Mouse (Mus musculus) hindbrain, embryonic 10.5 days (tissue): ENCODE data around the gene Frmpd4. TPM values are rescaled to one million over a fixed set of nuclear protein-coding genes. Genes with fewer than 3 reads are reported as not detected.

ENCODE experiments used
- DNase-seq: peaks from one replicate; pipeline ENCODE4 v3.0.0-alpha.2; 2017; ENCODE audit warnings: low spot score
- H3K27ac ChIP-seq: fragments of 300-500 bp; sonication (generic); 2 replicates; pipeline ENCODE4 v1.5.1; 2016; ENCODE audit warnings: mild to moderate bottlenecking, moderate library complexity
- H3K27me3 ChIP-seq: fragments of 300-500 bp; sonication (generic); 2 replicates; pipeline ENCODE4 v1.6.1; 2016; ENCODE audit warnings: mild to moderate bottlenecking; ENCODE audit not compliant: poor library complexity, insufficient read depth, severe bottlenecking
- H3K36me3 ChIP-seq: fragments of 300-500 bp; sonication (generic); 2 replicates; pipeline ENCODE4 v1.6.1; 2016; ENCODE audit warnings: mild to moderate bottlenecking, moderate library complexity
- H3K4me1 ChIP-seq: fragments of 300-500 bp; sonication (generic); replicated peaks from 2 replicates; pipeline ENCODE4 v1.6.1; 2016; ENCODE audit warnings: mild to moderate bottlenecking
- H3K4me3 ChIP-seq: fragments of 300-500 bp; sonication (generic); 2 replicates; pipeline ENCODE4 v1.5.1; 2016; ENCODE audit warnings: mild to moderate bottlenecking, moderate library complexity
- H3K9me3 ChIP-seq: fragments of 300-500 bp; sonication (generic); 2 replicates; pipeline ENCODE4 v1.6.1; 2016; ENCODE audit warnings: mild to moderate bottlenecking, moderate library complexity
- WGBS: fragments of 180-500 bp; shearing (Covaris S2); methylation state at CpG from one replicate; pipeline ENCODE4 v1.1.7; 2016; 5-methylcytosine and 5-hydroxymethylcytosine counted together
- polyA plus RNA-seq: library from polyadenylated mRNA; unstranded; fragments of >200 nt; fragmentation: Nextera tagmentation; extraction: Ambion mirVana; gene quantifications from 2 replicates; pipeline ENCODE4 v1.2.1, GENCODE M21; 2016

Gene Frmpd4
- polyA plus RNA-seq, 1 experiment from 2014 or later, result 0.18 TPM

DNA sequence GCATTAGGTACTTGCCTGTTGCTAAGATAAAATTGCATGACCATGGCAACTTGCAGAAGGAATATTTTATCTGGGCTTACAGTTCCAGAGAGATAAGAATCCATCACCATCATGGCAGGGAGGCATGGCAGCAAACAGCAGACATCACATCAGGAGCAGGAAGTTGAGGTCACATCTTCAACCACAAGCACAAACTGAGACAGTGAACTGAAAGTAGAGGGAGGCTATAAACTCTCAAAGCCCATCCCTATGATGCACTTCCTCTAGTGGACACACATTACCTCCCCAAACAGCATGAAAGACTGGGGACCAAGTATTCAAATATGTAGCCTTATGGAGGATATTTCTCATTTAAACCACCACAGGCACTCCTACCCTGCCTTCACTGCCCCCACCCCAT is 238.8 kb downstream of the Frmpd4 start:
- no peaks in the 10 kb centered on the region for H3K4me1 ChIP-seq
- H3K27ac ChIP-seq, result no peak overlapping the region
- H3K36me3 ChIP-seq, result no peaks in the 10 kb centered on the region
- DNase-seq, result no peak
- H3K4me3 ChIP-seq, result no peak overlapping the region
- no peaks in the 10 kb centered on the region for H3K9me3 ChIP-seq
- H3K27me3 ChIP-seq, result peaks cover 65% of the 10 kb centered on the region

DNA sequence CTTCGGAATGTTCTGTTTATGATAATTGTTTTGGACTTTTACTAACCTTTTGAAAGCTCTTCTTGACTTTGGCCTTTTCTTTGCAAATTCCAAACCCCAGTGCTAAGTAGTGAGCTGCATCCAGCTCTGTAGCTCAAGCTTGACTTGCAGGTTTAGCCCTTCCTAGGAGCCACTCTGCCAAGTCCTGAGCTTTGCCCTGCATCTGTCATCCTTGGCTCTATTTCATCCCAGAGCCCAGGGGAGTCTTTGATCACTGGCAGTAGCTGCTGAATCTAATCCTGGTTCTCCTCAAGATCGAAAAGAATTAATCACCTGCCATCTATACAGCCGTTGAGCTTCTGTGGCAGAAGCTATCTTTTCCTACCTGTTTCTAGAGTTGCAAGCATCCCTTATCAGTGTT is 251.9 kb downstream of the Frmpd4 start:
- H3K9me3 ChIP-seq, result no peaks in the 10 kb centered on the region
- H3K27me3 ChIP-seq, result peaks cover 50% of the 10 kb centered on the region
- DNase-seq, result no peak
- no peaks in the 10 kb centered on the region for H3K4me1 ChIP-seq
- no peak overlapping the region for H3K4me3 ChIP-seq
- H3K27ac ChIP-seq, result no peak overlapping the region
- WGBS, result 86% methylated on average over 3 of the region's 3 CpGs
- H3K36me3 ChIP-seq, result no peaks in the 10 kb centered on the region

DNA sequence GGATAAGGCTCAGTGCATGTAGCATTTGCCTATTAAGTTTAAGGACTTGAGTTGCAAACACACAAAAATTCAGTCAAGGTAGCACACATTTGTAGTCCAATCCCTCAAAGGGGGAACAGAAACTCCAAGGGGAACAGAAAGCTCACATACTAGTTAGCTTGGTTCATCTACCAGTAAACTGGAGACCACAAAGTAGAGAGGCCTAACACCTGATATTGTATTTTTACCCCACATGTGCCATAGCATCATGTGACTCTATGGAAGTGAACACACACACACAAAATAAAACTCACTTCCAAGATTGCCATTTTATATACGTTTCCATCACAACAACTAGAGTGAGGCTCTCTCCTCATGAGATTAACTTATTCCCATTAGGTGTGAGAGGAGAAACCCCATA is 264.9 kb downstream of the Frmpd4 start:
- H3K9me3 ChIP-seq, result no peaks in the 10 kb centered on the region
- H3K27ac ChIP-seq, result no peak overlapping the region
- peaks cover 38% of the 10 kb centered on the region for H3K27me3 ChIP-seq
- no peaks in the 10 kb centered on the region for H3K36me3 ChIP-seq
- H3K4me1 ChIP-seq, result no peaks in the 10 kb centered on the region
- no peak for DNase-seq
- 87% methylated on average over 1 of the region's 1 CpGs for WGBS
- no peak overlapping the region for H3K4me3 ChIP-seq

DNA sequence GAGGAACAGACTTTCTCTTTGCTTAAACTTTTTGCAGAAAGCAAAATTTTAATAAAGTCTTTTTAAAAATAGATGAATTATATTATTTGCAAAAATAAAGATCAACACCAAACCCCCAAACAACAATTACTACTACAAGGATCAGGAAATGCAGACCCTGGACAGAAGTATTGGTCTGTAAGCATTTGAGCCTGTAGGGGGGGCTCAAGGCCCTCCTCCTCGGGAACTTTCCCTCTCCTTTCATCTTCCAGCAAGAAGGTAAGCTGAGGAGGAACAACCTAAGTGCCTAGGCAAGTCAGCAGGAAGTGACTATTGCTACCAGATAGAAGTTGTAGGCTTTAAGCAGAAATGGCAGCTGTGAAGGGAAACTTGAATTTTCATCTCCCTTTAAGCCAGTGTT is 266.9 kb downstream of the Frmpd4 start:
- Histone ChIP-seq H3K9me3 (no peaks in the 10 kb centered on the region), H3K27ac (no peak overlapping the region), H3K4me3 (no peak overlapping the region), H3K4me1 (no peaks in the 10 kb centered on the region), H3K36me3 (no peaks in the 10 kb centered on the region), H3K27me3 (peaks cover 48% of the 10 kb centered on the region)
- WGBS, result 16% methylated on average over 1 of the region's 1 CpGs
- no peak for DNase-seq

DNA sequence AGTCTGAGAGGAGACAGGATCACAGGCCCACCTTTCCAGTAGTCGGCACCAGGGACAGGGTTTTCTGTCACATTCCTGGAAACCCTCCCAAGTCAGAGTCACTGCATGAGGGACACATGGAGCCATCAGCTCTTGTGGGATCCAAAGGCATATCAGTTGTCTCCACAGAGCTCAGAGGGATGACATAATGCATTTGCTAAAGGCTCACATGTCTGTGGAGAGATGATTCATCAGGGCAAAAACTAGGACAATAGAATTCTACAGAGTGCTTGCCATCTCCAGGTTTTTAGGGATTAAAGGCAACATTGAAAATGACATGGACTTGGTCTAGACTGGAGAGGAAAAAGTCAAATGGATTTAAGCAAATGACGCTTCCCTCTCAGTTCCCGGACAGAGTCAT is 284.5 kb downstream of the Frmpd4 start:
- no peak overlapping the region for H3K4me3 ChIP-seq
- H3K4me1 ChIP-seq, result no peaks in the 10 kb centered on the region
- H3K36me3 ChIP-seq, result no peaks in the 10 kb centered on the region
- H3K9me3 ChIP-seq, result no peaks in the 10 kb centered on the region
- 89% methylated on average over 3 of the region's 3 CpGs for WGBS
- H3K27me3 ChIP-seq, result peaks cover 72% of the 10 kb centered on the region
- H3K27ac ChIP-seq, result no peak overlapping the region
- DNase-seq, result no peak

DNA sequence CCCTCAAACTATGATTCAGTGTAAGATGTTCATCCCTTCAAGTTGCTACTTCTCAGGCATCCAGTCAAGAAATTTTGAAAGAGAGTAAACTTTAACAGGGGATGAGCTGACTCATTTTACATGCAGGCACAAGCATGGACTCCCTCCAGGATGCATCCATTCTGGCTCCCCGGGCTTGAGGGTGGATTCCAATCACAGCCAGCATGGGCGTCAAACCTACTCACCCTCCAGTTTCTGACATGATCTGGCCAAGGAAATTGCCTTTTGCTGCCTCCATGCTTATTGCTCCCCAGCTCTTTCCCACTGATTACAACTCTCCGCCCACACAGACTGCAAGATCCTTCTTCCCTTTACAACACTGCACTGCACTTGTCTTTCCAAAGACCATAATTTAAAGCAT is 370.0 kb downstream of the Frmpd4 start:
- no peaks in the 10 kb centered on the region for H3K4me1 ChIP-seq
- WGBS, result 80% methylated on average over 3 of the region's 3 CpGs
- no peaks in the 10 kb centered on the region for H3K9me3 ChIP-seq
- H3K27me3 ChIP-seq, result peaks cover 59% of the 10 kb centered on the region
- DNase-seq, result no peak
- no peaks in the 10 kb centered on the region for H3K36me3 ChIP-seq
- H3K4me3 ChIP-seq, result no peak overlapping the region
- H3K27ac ChIP-seq, result no peak overlapping the region

DNA sequence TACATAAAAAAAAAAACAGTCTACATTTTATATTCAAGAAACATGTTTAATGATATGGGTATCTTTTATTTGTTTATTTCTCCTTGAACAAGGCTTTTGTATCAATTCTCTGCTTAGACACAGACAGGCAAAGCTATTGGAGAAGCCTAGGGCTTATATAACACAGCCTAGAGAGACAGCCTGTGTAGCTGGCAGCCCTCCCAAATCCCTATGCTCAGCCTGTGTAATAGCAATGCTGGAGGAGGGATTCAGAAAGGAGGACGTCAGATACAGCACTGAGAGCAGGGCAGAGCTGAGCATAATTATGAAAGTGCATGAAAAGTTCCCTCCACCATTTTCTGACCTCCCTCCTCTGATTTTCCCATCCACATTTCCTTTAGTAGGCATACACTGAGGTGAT is 385.1 kb downstream of the Frmpd4 start:
- DNase-seq, result no peak
- Histone ChIP-seq H3K4me1 (no peaks in the 10 kb centered on the region), H3K36me3 (no peaks in the 10 kb centered on the region), H3K27me3 (peaks cover 38% of the 10 kb centered on the region), H3K9me3 (no peaks in the 10 kb centered on the region), H3K27ac (no peak overlapping the region), H3K4me3 (no peak overlapping the region)
- 52% methylated on average over 1 of the region's 1 CpGs for WGBS

DNA sequence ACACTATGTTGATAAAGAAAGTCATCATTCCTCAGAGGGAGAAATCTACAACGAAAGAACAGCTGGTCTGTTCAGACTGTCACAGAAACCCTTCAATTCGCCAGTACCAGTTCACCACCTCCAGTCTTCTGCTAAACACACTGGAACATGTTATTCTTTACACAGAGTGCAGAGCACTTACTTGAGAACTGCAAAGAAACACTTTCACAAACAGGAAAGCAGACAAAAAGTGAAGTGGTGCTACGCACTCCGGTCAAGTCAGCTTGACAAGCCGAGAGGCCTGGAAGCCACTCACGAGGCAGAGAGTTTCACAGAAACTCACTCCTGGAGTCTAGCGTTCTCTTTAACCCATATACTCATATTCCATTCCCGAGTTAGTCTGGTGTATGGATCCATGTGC is 387.5 kb downstream of the Frmpd4 start:
- WGBS, result 86% methylated on average over 8 of the region's 8 CpGs
- H3K27me3 ChIP-seq, result peaks cover 40% of the 10 kb centered on the region
- H3K9me3 ChIP-seq, result no peaks in the 10 kb centered on the region
- no peak overlapping the region for H3K4me3 ChIP-seq
- H3K4me1 ChIP-seq, result no peaks in the 10 kb centered on the region
- H3K36me3 ChIP-seq, result no peaks in the 10 kb centered on the region
- DNase-seq, result no peak
- no peak overlapping the region for H3K27ac ChIP-seq

DNA sequence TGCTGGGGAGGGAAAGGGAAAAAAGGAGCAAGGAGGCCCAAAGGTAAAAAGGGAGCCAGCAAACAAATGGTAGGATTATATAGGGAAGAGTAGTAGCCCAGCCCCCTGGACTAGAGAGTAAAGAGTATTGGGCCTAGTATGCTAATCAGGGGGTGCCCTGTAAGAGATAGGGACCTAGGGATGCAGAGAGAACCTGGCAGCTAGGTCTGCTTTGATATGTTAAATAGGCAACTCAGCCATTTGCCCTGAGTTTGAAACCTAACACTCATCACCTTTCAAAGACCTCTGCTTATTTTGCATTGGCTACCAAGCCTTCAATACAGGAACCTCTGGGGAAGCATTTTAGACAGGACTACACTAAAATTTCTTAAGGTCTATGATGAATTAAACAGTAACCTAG is 414.0 kb downstream of the Frmpd4 start:
- H3K27ac ChIP-seq, result no peak overlapping the region
- H3K36me3 ChIP-seq, result no peaks in the 10 kb centered on the region
- no peak overlapping the region for H3K4me3 ChIP-seq
- H3K27me3 ChIP-seq, result peaks cover 49% of the 10 kb centered on the region
- H3K4me1 ChIP-seq, result no peaks in the 10 kb centered on the region
- no peaks in the 10 kb centered on the region for H3K9me3 ChIP-seq
- DNase-seq, result no peak

DNA sequence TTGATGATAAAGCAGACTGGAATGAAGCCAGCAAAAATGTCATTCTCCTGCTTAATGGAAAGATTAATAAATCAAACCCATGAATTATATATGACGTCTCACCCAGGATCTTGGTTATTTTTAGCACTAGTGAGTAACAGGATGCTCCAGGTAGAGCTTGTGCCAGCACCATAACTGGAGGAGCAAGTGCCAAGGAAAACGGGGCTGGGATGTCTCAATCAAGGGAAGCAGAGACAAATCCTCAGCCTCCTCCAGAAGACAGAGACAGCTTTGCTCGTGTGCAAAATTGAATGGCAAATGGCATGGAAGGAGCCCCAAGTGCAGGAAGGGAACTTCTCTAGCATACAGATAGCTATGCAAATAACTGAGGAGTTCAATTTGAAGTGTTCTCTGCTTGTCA is 418.2 kb downstream of the Frmpd4 start:
- DNase-seq, result no peak
- no peak overlapping the region for H3K4me3 ChIP-seq
- no peaks in the 10 kb centered on the region for H3K9me3 ChIP-seq
- H3K27ac ChIP-seq, result no peak overlapping the region
- peaks cover 46% of the 10 kb centered on the region for H3K27me3 ChIP-seq
- 81% methylated on average over 3 of the region's 3 CpGs for WGBS
- no peaks in the 10 kb centered on the region for H3K36me3 ChIP-seq
- H3K4me1 ChIP-seq, result no peaks in the 10 kb centered on the region

DNA sequence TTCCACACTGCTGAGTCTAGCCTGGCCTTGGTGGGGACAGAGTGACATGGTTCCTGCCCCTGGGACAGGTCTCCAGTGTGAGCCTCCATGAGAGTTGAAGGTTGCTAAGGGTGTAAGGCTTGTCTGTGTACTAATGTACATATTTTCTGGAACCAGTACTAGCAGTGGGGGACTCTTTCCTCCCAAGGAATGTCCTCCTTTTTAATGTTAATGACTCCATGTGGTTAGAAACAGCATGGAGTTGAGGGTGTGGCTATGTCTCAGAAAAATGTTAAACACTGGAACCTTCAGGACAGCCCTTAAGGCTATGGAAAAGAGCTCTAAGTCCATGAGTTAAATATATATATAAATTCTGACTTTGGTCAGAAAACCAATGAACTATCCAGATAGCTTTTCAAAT is 436.0 kb downstream of the Frmpd4 start:
- Histone ChIP-seq H3K4me3 (no peak overlapping the region), H3K4me1 (no peaks in the 10 kb centered on the region), H3K9me3 (no peaks in the 10 kb centered on the region), H3K27me3 (peaks cover 83% of the 10 kb centered on the region), H3K27ac (no peak overlapping the region), H3K36me3 (no peaks in the 10 kb centered on the region)
- DNase-seq, result no peak

DNA sequence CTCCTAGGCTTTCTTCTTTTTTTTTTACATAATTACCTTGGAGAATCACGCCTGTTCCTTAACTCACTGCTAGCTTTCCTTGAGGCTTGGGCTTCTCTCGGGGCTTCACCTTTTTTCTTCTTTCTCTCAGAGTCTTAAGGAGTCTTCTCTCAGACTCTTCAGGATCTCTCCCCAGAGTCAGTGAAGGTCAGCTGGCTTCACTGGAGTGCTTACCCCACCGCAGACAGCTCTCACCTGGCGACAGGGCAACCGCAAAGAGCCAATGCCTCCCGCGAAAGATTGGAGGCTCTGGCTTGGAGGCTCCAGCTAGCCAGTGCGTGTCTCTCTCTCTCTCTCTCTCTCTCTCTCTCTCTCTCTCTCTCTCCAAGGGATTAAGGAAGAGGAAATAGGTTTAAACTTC is 453.0 kb downstream of the Frmpd4 start:
- no peaks in the 10 kb centered on the region for H3K36me3 ChIP-seq
- H3K27ac ChIP-seq, result no peak overlapping the region
- H3K4me3 ChIP-seq, result peak overlapping the region; percentile 56
- H3K9me3 ChIP-seq, result no peaks in the 10 kb centered on the region
- H3K27me3 ChIP-seq, result peaks cover 90% of the 10 kb centered on the region
- peaks cover 3% of the 10 kb centered on the region; the same call in 1 of the 2 replicates for H3K4me1 ChIP-seq
- WGBS, result 15% methylated on average over 8 of the region's 8 CpGs
- DNase-seq, result peak; percentile 2

DNA sequence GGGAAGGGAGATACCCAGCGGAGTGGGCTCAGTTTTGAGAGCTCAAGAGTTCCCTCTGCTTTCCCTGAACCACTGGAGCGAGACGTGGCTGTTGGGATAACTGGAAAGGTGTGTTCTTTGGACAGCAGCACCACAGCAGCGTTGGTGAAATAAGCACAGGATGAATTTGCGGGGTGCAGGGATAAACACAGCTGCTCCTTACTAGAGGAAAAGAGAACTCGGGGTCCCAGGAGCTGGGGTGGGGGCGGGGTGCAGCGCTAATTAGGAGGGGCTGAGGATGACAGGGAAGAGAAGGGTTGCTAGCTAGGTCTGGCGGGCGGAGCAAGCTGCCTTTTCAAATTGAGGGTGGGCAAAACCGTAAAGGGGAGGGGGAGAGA is 453.5 kb downstream of the Frmpd4 start:
- 8% methylated on average over 11 of the region's 11 CpGs for WGBS
- Histone ChIP-seq H3K4me3 (peak overlapping the region; percentile 56), H3K4me1 (peaks cover 3% of the 10 kb centered on the region; the same call in 1 of the 2 replicates), H3K9me3 (no peaks in the 10 kb centered on the region), H3K27me3 (peaks cover 94% of the 10 kb centered on the region), H3K27ac (no peak overlapping the region), H3K36me3 (no peaks in the 10 kb centered on the region)
- no peak for DNase-seq

DNA sequence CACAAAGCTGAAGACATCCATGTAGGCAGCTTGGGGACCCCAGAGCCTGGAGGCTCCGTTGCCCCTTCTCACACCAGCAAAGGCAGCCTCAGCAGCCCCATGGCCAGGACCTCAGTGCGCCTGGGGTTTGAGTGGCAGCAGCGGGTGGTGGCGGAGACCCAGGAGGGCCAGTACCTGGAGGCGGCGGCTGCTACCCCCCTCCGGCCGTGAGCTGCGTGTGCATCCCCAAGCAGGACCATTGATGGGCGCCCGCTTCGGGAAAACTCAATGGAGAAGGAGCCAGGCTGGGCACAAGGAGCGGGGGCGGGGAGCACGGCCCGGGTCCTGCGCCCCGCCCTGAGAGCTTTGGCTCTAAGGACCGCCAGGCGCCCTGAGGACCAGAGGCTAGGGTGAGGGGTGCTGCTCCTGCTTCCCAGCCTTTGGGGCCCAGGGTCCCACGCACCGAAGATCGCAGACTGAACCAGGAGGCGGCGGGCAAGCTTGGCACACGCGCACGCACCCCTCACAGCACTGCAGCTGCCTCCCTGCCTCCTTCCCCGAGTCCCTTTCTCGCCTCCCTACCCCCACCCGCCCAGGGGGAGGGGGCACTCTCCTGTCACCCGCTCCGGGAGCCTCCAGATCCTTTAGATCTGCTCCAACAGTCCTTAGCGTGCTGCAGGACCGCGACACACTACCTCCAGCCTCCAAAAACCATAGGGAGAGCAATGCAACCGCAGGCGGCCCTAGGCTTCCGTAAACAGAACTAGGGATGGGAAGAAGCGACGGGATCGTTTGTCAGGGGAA is 454.0 kb downstream of the Frmpd4 start:
- WGBS, result 18% methylated on average over 42 of the region's 42 CpGs
- Histone ChIP-seq H3K27me3 (peaks cover 93% of the 10 kb centered on the region), H3K27ac (peak overlapping the region; percentile 67; the same call in 1 of the 2 replicates), H3K4me3 (peak overlapping the region; percentile 56), H3K9me3 (no peaks in the 10 kb centered on the region), H3K4me1 (peaks cover 3% of the 10 kb centered on the region; the same call in 1 of the 2 replicates), H3K36me3 (no peaks in the 10 kb centered on the region)
- DNase-seq, result peak; percentile 33
